Mouse (Mus musculus) thymus, postnatal 0 days (tissue): ENCODE measurements around the gene Ripk3. TPM values are rescaled to one million over a fixed set of nuclear protein-coding genes. Genes with fewer than 3 reads are reported as not detected.
A peak's percentile ranks its signal among the peaks of the same experiment; 100 is the strongest.

Source experiments
- DNase-seq: peaks from one replicate; pipeline ENCODE4 v3.0.0-alpha.2; 2015; ENCODE audit warnings: low spot score
- polyA plus RNA-seq: library from polyadenylated mRNA; unstranded; fragments of >200 nt; fragmentation: Nextera tagmentation; extraction: Ambion mirVana; gene quantifications from 2 replicates; pipeline ENCODE4 v1.2.1, GENCODE M21; 2015

Gene Ripk3
- polyA plus RNA-seq, 1 experiment from 2014 or later: 70.3 TPM

GRCm38 (mm10) chr14:55795380-55796163 lies 6.9 kb upstream of the Ripk3 start:
- no peak for DNase-seq

- no peak for DNase-seq
Measured at GRCm38 (mm10) chr14:55793946-55794345, 5.3 kb upstream of the Ripk3 start.

- no peak for DNase-seq
Measured at GRCm38 (mm10) chr14:55793461-55793860, 4.8 kb upstream of the Ripk3 start.

GRCm38 (mm10) chr14:55787731-55788130 lies 934 bp downstream of the Ripk3 start:
- DNase-seq: no peak

- peak; percentile 40 for DNase-seq
Measured at GRCm38 (mm10) chr14:55785195-55785594, 3.5 kb downstream of the Ripk3 start.

- DNase-seq: no peak
Measured at GRCm38 (mm10) chr14:55783958-55784235, 4.8 kb downstream of the Ripk3 start, which contains the start of gene Adcy4. Gene Adcy4, minus strand, starts transcription at chr14:55784095.

- no peak for DNase-seq
Measured at GRCm38 (mm10) chr14:55783171-55783957, 5.3 kb downstream of the Ripk3 start.

GRCm38 (mm10) chr14:55782361-55782960 lies 6.2 kb downstream of the Ripk3 start:
- DNase-seq: no peak

- peak; percentile 78 for DNase-seq
Measured at GRCm38 (mm10) chr14:55781310-55781709, 7.4 kb downstream of the Ripk3 start.

- no peak for DNase-seq
Measured at GRCm38 (mm10) chr14:55780736-55781135, 7.9 kb downstream of the Ripk3 start.

GRCm38 (mm10) chr14:55779656-55780055 lies 9.0 kb downstream of the Ripk3 start:
- no peak for DNase-seq

- DNase-seq: no peak
Measured at GRCm38 (mm10) chr14:55778686-55779085, 10.0 kb downstream of the Ripk3 start.

- DNase-seq: no peak
Measured at GRCm38 (mm10) chr14:55777806-55778205, 10.9 kb downstream of the Ripk3 start.

- DNase-seq: no peak
Measured at GRCm38 (mm10) chr14:55777176-55777575, 11.5 kb downstream of the Ripk3 start.

- DNase-seq: no peak
Measured at GRCm38 (mm10) chr14:55776711-55777110, 12.0 kb downstream of the Ripk3 start.

- no peak for DNase-seq
Measured at GRCm38 (mm10) chr14:55769087-55769703, 19.5 kb downstream of the Ripk3 start.

- no peak for DNase-seq
Measured at GRCm38 (mm10) chr14:55768555-55768954, 20.1 kb downstream of the Ripk3 start.

- DNase-seq: no peak
Measured at GRCm38 (mm10) chr14:55767519-55768414, 20.9 kb downstream of the Ripk3 start.

GRCm38 (mm10) chr14:55765696-55766095 lies 23.0 kb downstream of the Ripk3 start, which contains the start of gene Ltb4r1:
Gene Ltb4r1, plus strand, starts transcription at chr14:55765962.
- no peak for DNase-seq

- no peak for DNase-seq
Measured at GRCm38 (mm10) chr14:55763166-55763565, 25.5 kb downstream of the Ripk3 start.
